Mouse (Mus musculus) bone marrow macrophage, adult 2 months (primary cell): ENCODE results near the gene Myo5c. TPM values are rescaled to one million over a fixed set of nuclear protein-coding genes. Genes with fewer than 3 reads are reported as not detected.

Experiments used
- H3K27ac ChIP-seq: 2 replicates; pipeline ENCODE4 v1.5.1; 2012; ENCODE audit warnings: low read depth, low read length; ENCODE audit not compliant: insufficient read depth
- H3K4me1 ChIP-seq: 2 replicates; pipeline ENCODE4 v1.6.1; 2012; ENCODE audit warnings: low read length; ENCODE audit not compliant: control insufficient read depth, insufficient read depth
- H3K4me3 ChIP-seq: 2 replicates; pipeline ENCODE4 v1.5.1; 2012; ENCODE audit warnings: mild to moderate bottlenecking, low read length, moderate library complexity; ENCODE audit not compliant: insufficient read depth
- CTCF ChIP-seq: IDR thresholded peaks from 2 replicates; pipeline ENCODE4 v1.5.1; 2012; ENCODE audit warnings: low read depth, mild to moderate bottlenecking, low read length, moderate library complexity
- POLR2A ChIP-seq: IDR thresholded peaks from 2 replicates; pipeline ENCODE4 v1.6.1; 2012; ENCODE audit warnings: mild to moderate bottlenecking, low read depth, low read length, borderline replicate concordance
- polyA plus RNA-seq: library from polyadenylated mRNA; stranded (reverse); fragments of >200 nt; gene quantifications from 2 replicates; pipeline ENCODE4 v1.2.4, GENCODE M21; 2012; ENCODE audit not compliant: missing spikeins, insufficient read depth, insufficient read length

The Myo5c gene
- polyA plus RNA-seq, 1 experiment: 0.13 TPM

DNA sequence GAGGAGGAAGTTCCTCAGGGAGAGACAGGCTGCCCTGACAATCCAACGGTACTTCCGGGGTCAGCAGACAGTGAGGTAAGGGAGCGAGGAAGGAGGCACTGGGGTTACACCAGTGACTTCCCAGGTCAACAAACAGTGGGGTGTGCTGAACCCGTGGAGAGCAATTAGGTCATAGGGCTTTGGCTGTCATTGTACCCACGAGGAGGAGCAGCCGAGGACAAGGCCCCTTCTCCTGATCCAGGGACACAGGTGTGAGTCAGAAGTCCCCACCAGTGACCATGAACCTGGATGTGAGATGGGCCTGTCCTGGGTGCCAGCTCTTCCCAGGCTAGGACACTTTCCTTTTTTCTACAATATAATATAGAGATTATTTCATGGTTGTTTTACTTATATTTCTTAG is 41.8 kb downstream of the Myo5c start:
- Histone ChIP-seq H3K27ac (no peak overlapping the region), H3K4me3 (no peak overlapping the region), H3K4me1 (0 out of 2 replicates have a peak, but pooled peaks cover 3% of the 10 kb centered on the region)
- TF ChIP-seq POLR2A (no peak), CTCF (no peak)

GRCm38 (mm10) chr9:75274486-75274885 is 42.7 kb downstream of the Myo5c start:
- no peak overlapping the region for H3K27ac ChIP-seq
- H3K4me3 ChIP-seq: no peak overlapping the region
- 0 out of 2 replicates have a peak, but pooled peaks cover 3% of the 10 kb centered on the region for H3K4me1 ChIP-seq
- TF ChIP-seq POLR2A (no peak), CTCF (no peak)

DNA sequence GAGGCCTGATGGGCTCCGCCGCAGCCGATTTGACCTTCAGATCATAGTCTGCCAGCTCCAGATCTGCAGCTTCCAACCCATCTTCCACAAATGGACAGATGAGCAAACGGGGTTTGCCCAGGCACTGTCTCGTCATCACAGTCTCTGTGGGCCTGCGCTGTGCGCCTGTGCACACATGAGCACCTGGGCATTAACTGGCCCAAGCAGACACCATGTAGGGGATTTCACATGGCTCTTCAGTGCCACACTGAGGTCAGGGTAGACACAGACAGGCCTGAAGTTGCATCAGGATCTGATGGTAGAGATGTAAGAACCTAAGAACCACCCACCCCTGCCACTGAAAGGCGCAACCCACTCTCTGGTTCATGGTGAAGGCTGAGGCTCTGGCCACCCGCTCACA is 43.2 kb downstream of the Myo5c start:
- TF ChIP-seq POLR2A (no peak), CTCF (no peak)
- Histone ChIP-seq H3K27ac (no peak overlapping the region), H3K4me3 (no peak overlapping the region), H3K4me1 (0 out of 2 replicates have a peak, but pooled peaks cover 3% of the 10 kb centered on the region)

GRCm38 (mm10) chr9:75280814-75281213 is 49.0 kb downstream of the Myo5c start:
- no peak overlapping the region for H3K4me3 ChIP-seq
- TF ChIP-seq POLR2A (no peak), CTCF (peak; percentile 60)
- H3K4me1 ChIP-seq: no peaks in the 10 kb centered on the region
- H3K27ac ChIP-seq: no peak overlapping the region

- H3K4me3 ChIP-seq: no peak overlapping the region
- no peak overlapping the region for H3K27ac ChIP-seq
- H3K4me1 ChIP-seq: no peaks in the 10 kb centered on the region
- TF ChIP-seq POLR2A (no peak), CTCF (no peak)
Observed at GRCm38 (mm10) chr9:75282179-75282578, 50.4 kb downstream of the Myo5c start.

- Histone ChIP-seq H3K27ac (no peak overlapping the region), H3K4me3 (no peak overlapping the region), H3K4me1 (no peaks in the 10 kb centered on the region)
- TF ChIP-seq POLR2A: no peak
- TF ChIP-seq CTCF: peak; percentile 49
Observed at GRCm38 (mm10) chr9:75282830-75283229, 51.0 kb downstream of the Myo5c start.

DNA sequence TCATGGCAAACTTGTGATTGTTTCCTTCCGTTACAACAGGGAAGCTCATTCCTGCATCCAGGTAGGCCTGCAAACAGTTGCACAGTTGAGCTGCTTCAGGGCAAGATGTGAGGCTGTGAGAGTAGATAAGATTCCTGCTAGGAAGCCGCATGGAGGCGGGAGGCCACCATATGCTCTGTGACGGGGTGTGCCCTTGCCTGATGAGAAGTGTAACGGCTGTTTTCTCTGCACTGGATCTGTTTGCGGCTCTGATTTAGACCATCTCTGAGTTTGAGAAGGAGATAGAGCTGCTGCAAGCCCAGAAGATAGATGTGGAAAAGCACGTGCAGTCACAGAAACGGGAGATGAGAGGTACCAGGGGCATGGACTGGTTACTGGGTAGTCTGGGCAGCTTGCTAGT is 51.8 kb downstream of the Myo5c start:
- H3K4me1 ChIP-seq: no peaks in the 10 kb centered on the region
- no peak overlapping the region for H3K4me3 ChIP-seq
- TF ChIP-seq POLR2A: no peak
- TF ChIP-seq CTCF: no peak
- H3K27ac ChIP-seq: no peak overlapping the region

DNA sequence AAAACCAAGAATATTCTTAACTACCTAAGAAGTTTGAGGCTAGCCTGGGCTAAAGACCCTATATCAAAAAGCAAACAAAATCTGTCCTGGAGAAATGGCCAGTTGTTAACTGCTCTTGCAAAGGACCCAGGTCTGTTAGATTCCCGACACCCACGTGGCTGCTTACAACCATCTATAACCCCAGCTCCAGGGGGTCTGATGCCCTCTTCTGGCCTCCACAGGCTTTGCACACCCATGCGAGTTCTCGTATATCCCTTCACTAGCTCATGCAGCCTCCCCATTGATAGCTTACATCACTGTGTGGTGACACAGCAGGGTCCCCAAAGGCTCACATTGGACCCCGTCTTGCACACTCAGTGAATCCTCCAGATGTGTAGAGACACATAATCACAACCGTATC is 53.5 kb downstream of the Myo5c start:
- no peak overlapping the region for H3K4me3 ChIP-seq
- TF ChIP-seq POLR2A: no peak
- TF ChIP-seq CTCF: no peak
- no peak overlapping the region for H3K27ac ChIP-seq
- no peaks in the 10 kb centered on the region for H3K4me1 ChIP-seq

GRCm38 (mm10) chr9:75287636-75288035 is 55.8 kb downstream of the Myo5c start:
- no peak overlapping the region for H3K27ac ChIP-seq
- no peak overlapping the region for H3K4me3 ChIP-seq
- TF ChIP-seq POLR2A (no peak), CTCF (no peak)
- H3K4me1 ChIP-seq: no peaks in the 10 kb centered on the region

- H3K4me3 ChIP-seq: no peak overlapping the region
- H3K4me1 ChIP-seq: no peaks in the 10 kb centered on the region
- H3K27ac ChIP-seq: no peak overlapping the region
- TF ChIP-seq CTCF (peak; percentile 45; the same call in 1 of the 2 replicates), POLR2A (no peak)
Observed at GRCm38 (mm10) chr9:75289545-75289944, 57.7 kb downstream of the Myo5c start.

DNA sequence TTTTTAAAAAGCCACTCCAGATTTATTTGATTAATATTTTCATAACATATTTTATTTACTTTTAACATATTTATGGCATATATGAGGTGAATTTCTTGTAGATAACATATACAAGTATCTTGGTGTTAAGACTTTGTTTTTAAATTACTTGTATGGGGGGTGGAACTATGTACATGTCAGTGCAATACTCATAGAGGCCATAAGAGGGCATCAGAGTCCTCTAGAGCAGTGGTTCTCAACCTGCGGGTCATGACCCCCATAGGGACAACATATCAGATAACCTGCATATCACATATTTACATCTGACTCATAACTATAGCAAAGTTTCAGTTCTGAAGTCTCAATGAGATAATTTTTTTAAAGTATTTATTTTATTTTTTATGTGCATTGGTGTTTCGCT is 67.5 kb downstream of the Myo5c start:
- no peaks in the 10 kb centered on the region for H3K4me1 ChIP-seq
- no peak overlapping the region for H3K27ac ChIP-seq
- no peak for TF ChIP-seq CTCF
- TF ChIP-seq POLR2A: no peak
- no peak overlapping the region for H3K4me3 ChIP-seq
